Mouse (Mus musculus) thymus, postnatal 25 days (tissue): ENCODE data around the gene Olfr1016.

Source experiments
- DNase-seq: peaks from one replicate; pipeline ENCODE4 v3.0.0; 2022

Olfr1016 gene

GRCm38 (mm10) chr2:85802444-85802843 lies at the start of gene Olfr1016:
TSS of gene Olfr1016 (minus strand) at chr2:85802544.
- DNase-seq = no peak

GRCm38 (mm10) chr2:85846730-85847129 lies 44.4 kb upstream of the Olfr1016 start, which contains the start of gene Olfr1020:
TSS of gene Olfr1020 (plus strand) at chr2:85847030.
- no peak for DNase-seq

- DNase-seq = no peak
Measured at GRCm38 (mm10) chr2:85845383-85845782, 43.0 kb upstream of the Olfr1016 start, which contains the start of gene Olfr1019. TSS of gene Olfr1019 (minus strand) at chr2:85845483.

GRCm38 (mm10) chr2:85818179-85818578 lies 15.8 kb upstream of the Olfr1016 start, which contains the start of gene Olfr1018:
TSS of gene Olfr1018 (plus strand) at chr2:85818479.
- DNase-seq = no peak

- DNase-seq = no peak
Measured at GRCm38 (mm10) chr2:85804501-85804900, 2.2 kb upstream of the Olfr1016 start.

GRCm38 (mm10) chr2:85792331-85792730 lies 10.0 kb downstream of the Olfr1016 start:
- DNase-seq = no peak

GRCm38 (mm10) chr2:85781717-85782116 lies 20.6 kb downstream of the Olfr1016 start, which contains the start of gene Olfr1015:
TSS of gene Olfr1015 (plus strand) at chr2:85782017.
- no peak for DNase-seq

- DNase-seq = no peak
Measured at GRCm38 (mm10) chr2:85772413-85772812, 29.9 kb downstream of the Olfr1016 start, which contains the start of gene Olfr1014. TSS of gene Olfr1014 (plus strand) at chr2:85772713.

- no peak for DNase-seq
Measured at GRCm38 (mm10) chr2:85766798-85767197, 35.5 kb downstream of the Olfr1016 start, which contains the start of gene Olfr1013. TSS of gene Olfr1013 (plus strand) at chr2:85767098.

- no peak for DNase-seq
Measured at GRCm38 (mm10) chr2:85762666-85763065, 39.7 kb downstream of the Olfr1016 start, which contains the start of gene Olfr1012. TSS of gene Olfr1012 (minus strand) at chr2:85762766.

- no peak for DNase-seq
Measured at GRCm38 (mm10) chr2:85753822-85754221, 48.5 kb downstream of the Olfr1016 start.
